Mouse (Mus musculus) heart, embryonic 14.5 days (tissue): ENCODE results near the gene Dmrta1. TPM values are rescaled to one million over a fixed set of nuclear protein-coding genes. Genes with fewer than 3 reads are reported as not detected.

Source experiments
- ATAC-seq: fragments of 200-750 bp; cut with Nextera tagmentation; 2 replicates; pipeline ENCODE4 v1.8.0; 2017; ENCODE audit warnings: low read depth, moderate TSS enrichment; ENCODE audit not compliant: insufficient number of reproducible peaks, insufficient read depth, low FRiP score
- H3K27ac ChIP-seq, 2 experiments: fragments of 200-500 bp in 1 of 2; fragments of 300-500 bp in 1 of 2; sonication (generic) in 1 of 2; replicated peaks in 1 of 2; 2 replicates each; pipeline ENCODE4 v1.5.1; 2012 to 2014; ENCODE audit warnings: low read depth in 2 of 2, low read length in 2 of 2, control low read depth in 1 of 2, mild to moderate bottlenecking in 1 of 2, mixed read lengths in 1 of 2; ENCODE audit not compliant: control insufficient read depth in 1 of 2, insufficient read depth in 1 of 2
- H3K27me3 ChIP-seq: fragments of 300-500 bp; sonication (generic); 2 replicates; pipeline ENCODE4 v1.6.1; 2014; ENCODE audit warnings: mild to moderate bottlenecking, low read length, control low read depth; ENCODE audit not compliant: control insufficient read depth, insufficient read depth
- H3K36me3 ChIP-seq: fragments of 300-500 bp; sonication (generic); 2 replicates; pipeline ENCODE4 v1.6.1; 2014; ENCODE audit warnings: mild to moderate bottlenecking, control low read depth, low read length, mixed read lengths; ENCODE audit not compliant: control insufficient read depth, insufficient read depth
- H3K4me1 ChIP-seq, 2 experiments: fragments of 200-500 bp in 1 of 2; fragments of 300-500 bp in 1 of 2; sonication (generic) in 1 of 2; 2 replicates each; pipeline ENCODE4 v1.6.1; 2012 to 2014; ENCODE audit warnings: low read length in 2 of 2, control low read depth in 1 of 2, mixed read lengths in 1 of 2; ENCODE audit not compliant: control insufficient read depth in 2 of 2, insufficient read depth in 2 of 2
- H3K4me2 ChIP-seq: fragments of 300-500 bp; sonication (generic); 2 replicates; pipeline ENCODE4 v1.6.1; 2014; ENCODE audit warnings: mild to moderate bottlenecking, low read length
- H3K4me3 ChIP-seq, 2 experiments: fragments of 200-500 bp in 1 of 2; fragments of 300-500 bp in 1 of 2; sonication (generic) in 1 of 2; 2 replicates each; pipeline ENCODE4 v1.5.1; 2012 to 2014; ENCODE audit warnings: low read length in 2 of 2, mild to moderate bottlenecking in 2 of 2, control low read depth in 1 of 2, low read depth in 1 of 2, moderate library complexity in 1 of 2; ENCODE audit not compliant: control insufficient read depth in 1 of 2, insufficient read depth in 1 of 2
- H3K9ac ChIP-seq: fragments of 300-500 bp; sonication (generic); 2 replicates; pipeline ENCODE4 v1.6.1; 2014; ENCODE audit warnings: mild to moderate bottlenecking, low read length
- H3K9me3 ChIP-seq: fragments of 300-500 bp; sonication (generic); 2 replicates; pipeline ENCODE4 v1.6.1; 2016; ENCODE audit warnings: low read length, control low read depth; ENCODE audit not compliant: control insufficient read depth
- WGBS: fragments of 180-500 bp; shearing (Covaris S2); extraction: QIAGEN DNeasy Blood & Tissue Kit; methylation state at CpG from one replicate; pipeline ENCODE4 v1.1.7; 2014; 5-methylcytosine and 5-hydroxymethylcytosine counted together
- polyA plus RNA-seq: library from polyadenylated mRNA; unstranded; fragments of >200 nt; fragmentation: Nextera tagmentation; extraction: Ambion mirVana; gene quantifications from 2 replicates; pipeline ENCODE4 v1.2.1, GENCODE M21; 2014

Gene Dmrta1
- 0.20 and 0.57 TPM in 2 replicates for polyA plus RNA-seq

DNA sequence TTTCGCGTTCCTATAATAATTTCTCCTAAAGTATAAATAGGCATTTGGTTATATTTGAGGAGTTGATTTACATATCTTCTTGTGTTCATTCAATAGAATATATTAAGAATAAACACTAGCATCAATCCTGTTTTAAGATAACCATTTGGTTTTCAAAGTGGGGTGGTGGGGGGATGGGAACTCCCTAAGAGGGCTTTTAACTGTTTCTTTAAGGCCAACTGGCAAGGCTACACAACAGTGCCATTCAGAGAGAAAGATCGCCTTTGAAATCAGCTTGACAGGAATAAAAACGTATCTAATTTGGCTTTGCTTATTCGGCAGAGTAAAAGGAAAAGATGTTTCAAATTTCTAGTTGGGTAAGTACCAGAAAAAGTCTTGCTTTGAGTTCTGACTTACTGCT, at the start of gene Dmrta1:
Dmrta1 (plus strand) TSS at position 242 of the 400 bp plus-strand sequence.
- Histone ChIP-seq H3K9me3 (no peaks in the 10 kb centered on the region), H3K4me3 (no peak within 1 kb of the TSS), H3K4me2 (no peak within 1 kb of the TSS), H3K9ac (no peak within 1 kb of the TSS), H3K27ac (no peak within 1 kb of the TSS), H3K27me3 (no peaks in the 10 kb centered on the region), H3K4me1 (no peaks in the 10 kb centered on the region), H3K36me3 (no peaks in the 10 kb centered on the region)
- ATAC-seq: no peak
- 56% methylated on average over 5 of the region's 5 CpGs for WGBS

DNA sequence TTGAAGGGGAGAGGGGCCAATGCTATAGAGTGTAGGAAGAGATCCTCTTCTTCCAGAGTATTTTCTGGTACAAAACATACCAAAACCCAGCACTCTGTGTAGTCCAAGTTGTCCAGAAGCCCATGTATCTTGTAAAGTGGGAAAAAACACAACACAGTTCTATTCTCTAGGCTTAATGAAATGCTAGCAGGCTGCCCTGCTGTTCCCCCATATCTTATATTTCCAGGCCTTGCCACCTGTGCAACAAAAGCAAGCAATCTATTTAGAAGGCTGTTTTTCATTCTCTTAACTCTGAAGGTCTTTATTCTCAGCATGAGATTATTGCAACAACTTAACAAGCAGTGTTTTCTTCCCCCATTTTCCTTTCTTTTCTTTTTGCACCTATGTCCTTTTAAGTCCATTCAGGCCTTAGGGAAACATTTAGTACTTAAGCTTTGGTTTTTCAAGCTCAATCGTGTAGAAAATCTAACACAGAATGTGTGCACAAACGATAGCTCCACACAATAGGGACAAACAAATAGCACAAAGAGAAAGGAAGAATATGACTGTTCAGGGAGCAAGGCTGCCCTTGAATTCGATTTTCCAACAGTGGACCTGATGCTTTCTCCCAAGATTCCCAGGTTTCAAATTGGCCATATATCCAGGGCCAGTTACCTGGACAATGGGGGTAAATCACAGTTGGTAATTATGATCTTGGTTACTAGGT, 48.7 kb upstream of the Dmrta1 start:
- WGBS: 66% methylated on average over 3 of the region's 3 CpGs
- no peak overlapping the region for H3K27ac ChIP-seq
- no peak for ATAC-seq

GRCm38 (mm10) chr4:89631560-89631959, 47.7 kb upstream of the Dmrta1 start:
- no peak for ATAC-seq
- H3K9me3 ChIP-seq: no peaks in the 10 kb centered on the region

More for the DNA sequence above, 48.7 kb upstream of the Dmrta1 start:
- H3K4me1 ChIP-seq: no peaks in the 10 kb centered on the region
- H3K36me3 ChIP-seq: no peaks in the 10 kb centered on the region
- no peaks in the 10 kb centered on the region for H3K27me3 ChIP-seq
- no peak overlapping the region for H3K4me2 ChIP-seq
- no peak overlapping the region for H3K9ac ChIP-seq
- H3K4me3 ChIP-seq: no peak overlapping the region
- H3K9me3 ChIP-seq: no peaks in the 10 kb centered on the region

DNA sequence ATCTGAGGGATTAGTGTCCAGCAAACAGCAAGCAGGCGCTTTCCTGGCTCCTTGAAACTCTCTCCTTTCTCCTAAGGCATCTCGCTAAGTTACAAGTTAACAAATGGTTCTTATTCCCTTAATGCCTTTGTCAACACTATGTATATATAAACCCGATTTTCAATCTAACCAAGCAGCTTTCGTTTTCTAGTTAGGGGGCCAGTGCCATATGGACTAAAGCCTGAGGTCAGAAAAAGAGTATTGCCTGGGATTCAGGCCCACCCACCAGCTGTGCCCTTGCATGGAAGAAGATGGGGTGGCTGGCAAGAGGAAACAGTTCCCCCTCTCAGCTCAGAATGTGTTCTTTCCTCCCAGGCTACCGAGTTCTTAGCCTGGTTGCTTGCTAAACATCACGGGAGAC, 40.6 kb upstream of the Dmrta1 start:
- Histone ChIP-seq H3K9ac (no peak overlapping the region), H3K4me3 (no peak overlapping the region), H3K27me3 (no peaks in the 10 kb centered on the region), H3K9me3 (no peaks in the 10 kb centered on the region), H3K27ac (no peak overlapping the region), H3K36me3 (no peaks in the 10 kb centered on the region), H3K4me2 (no peak overlapping the region), H3K4me1 (no peaks in the 10 kb centered on the region)
- WGBS: 43% methylated on average over 6 of the region's 6 CpGs
- no peak for ATAC-seq

More at GRCm38 (mm10) chr4:89631560-89631959, 47.7 kb upstream of the Dmrta1 start:
- no peak overlapping the region for H3K9ac ChIP-seq
- H3K36me3 ChIP-seq: no peaks in the 10 kb centered on the region
- no peaks in the 10 kb centered on the region for H3K27me3 ChIP-seq
- WGBS: 78% methylated on average over 6 of the region's 6 CpGs
- H3K4me2 ChIP-seq: no peak overlapping the region
- H3K4me3 ChIP-seq: no peak overlapping the region
- H3K27ac ChIP-seq: no peak overlapping the region
- no peaks in the 10 kb centered on the region for H3K4me1 ChIP-seq

DNA sequence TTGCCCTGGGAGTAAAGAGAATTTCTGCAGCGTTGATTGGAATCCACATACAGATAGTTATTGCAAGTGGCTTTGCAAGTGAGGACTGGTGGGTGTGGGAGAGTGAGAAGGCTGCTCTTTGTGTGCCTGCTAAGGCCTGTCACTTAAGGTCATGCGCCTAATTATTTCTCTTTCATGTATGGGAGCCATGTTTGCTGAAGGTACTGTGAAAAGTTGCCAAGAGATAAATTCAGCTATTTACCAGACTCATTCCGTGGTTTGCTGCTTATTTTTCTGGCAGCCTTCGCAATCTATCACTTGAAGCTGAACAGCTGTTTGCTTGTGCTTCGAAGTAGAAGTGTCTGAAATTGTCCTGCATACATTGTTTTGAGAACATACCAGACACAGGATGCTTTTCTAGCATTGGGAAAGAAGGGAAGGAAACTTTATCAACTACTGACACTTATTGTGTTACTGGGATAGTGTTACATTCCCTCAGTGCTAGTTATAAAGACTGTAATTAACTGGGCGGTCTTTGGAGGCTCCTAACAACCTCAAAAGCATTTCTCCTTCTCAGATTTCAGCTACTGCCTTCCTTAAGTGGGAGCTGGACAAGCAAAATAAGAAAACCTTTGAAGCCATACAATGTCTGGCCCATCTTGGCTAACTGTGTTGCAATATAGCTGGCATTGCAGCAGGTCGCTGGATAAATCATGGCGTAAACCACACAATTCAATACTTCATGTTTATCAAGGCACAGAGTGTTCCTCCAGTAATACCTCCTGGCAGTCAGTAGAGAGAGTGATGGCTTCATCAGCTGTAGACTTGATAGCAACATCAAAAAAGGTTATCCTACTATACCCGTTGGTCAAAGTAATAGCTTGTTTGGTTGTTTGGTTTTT, 34.8 kb upstream of the Dmrta1 start:
- Histone ChIP-seq H3K27me3 (no peaks in the 10 kb centered on the region), H3K9ac (no peak overlapping the region), H3K27ac (0 out of 4 replicates have a peak overlapping the region, but pooled peaks of 1 of the 2 experiments have one; percentile 11), H3K9me3 (no peaks in the 10 kb centered on the region), H3K4me1 (no peaks in the 10 kb centered on the region), H3K36me3 (no peaks in the 10 kb centered on the region), H3K4me2 (no peak overlapping the region), H3K4me3 (no peak overlapping the region)
- WGBS: 54% methylated on average over 9 of the region's 9 CpGs
- no peak for ATAC-seq

DNA sequence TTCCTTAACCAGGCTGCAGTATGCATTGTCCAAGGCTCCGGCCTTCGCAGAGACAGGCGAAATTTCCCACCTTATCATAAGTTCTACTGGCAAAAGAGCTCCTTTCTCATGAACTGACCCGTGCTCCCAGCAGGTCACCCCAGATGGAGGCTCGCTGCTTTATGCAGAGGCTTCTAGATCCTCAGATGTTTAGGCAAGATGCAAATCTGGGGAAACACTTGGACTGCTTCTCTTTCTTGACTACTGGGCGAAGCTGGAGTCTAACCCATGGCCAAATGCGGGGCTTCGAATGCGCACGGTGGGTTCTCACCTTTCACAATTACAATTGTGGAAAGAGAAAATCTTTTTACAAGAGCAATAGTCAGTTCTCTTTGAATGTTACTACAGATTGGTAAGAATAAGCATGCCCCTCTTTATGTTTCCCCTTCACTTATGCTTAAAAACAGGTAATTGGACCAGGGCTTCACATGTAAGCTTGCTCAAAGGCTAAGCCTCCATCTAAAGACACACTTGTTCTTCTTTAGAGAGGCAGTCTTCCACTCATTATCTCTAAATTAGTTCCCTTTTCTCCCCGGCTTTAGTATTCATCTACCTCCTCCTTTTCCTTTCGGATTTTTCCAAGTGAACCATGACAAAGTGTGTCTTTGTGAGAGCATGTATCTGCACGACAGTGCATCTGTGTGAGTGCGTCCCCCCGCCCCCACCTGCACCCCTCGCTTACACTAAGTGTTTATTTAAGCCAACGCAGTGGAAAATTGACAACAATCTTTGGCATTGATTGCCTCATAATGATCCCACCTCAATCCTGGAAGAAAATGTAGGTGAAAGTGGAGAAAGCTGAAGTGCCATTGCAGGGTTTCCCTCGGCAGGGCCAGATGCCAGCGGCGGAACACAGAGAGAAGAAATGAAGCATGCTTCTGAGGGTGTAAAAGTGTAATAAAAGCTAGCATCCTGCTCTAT, 28.6 kb upstream of the Dmrta1 start:
- Histone ChIP-seq H3K4me2 (no peak overlapping the region), H3K9ac (no peak overlapping the region), H3K36me3 (no peaks in the 10 kb centered on the region), H3K4me1 (no peaks in the 10 kb centered on the region), H3K4me3 (no peak overlapping the region), H3K27me3 (no peaks in the 10 kb centered on the region), H3K9me3 (no peaks in the 10 kb centered on the region), H3K27ac (no peak overlapping the region)
- ATAC-seq: no peak
- WGBS: 80% methylated on average over 20 of the region's 20 CpGs

DNA sequence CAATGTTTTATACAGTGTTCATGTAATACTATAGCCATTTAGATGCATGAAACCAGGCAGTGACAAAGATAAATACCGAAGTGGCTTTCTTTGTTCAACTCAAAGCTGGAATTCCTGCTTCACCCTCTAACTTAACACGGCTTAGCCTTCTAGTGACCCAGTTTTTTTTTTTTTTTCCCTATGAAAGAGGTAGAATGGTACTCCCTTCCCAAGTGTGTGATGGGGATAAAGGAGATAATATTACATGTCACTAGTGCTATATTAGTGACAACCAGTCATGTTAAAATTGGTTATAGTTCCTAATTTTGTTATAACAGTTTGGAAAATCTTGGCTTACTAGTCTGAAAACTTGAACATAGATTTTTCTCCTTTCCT, 27.9 kb upstream of the Dmrta1 start:
- Histone ChIP-seq H3K4me1 (no peaks in the 10 kb centered on the region), H3K27ac (no peak overlapping the region), H3K9me3 (no peaks in the 10 kb centered on the region), H3K36me3 (no peaks in the 10 kb centered on the region), H3K4me3 (no peak overlapping the region), H3K4me2 (no peak overlapping the region), H3K9ac (no peak overlapping the region), H3K27me3 (no peaks in the 10 kb centered on the region)
- WGBS: 62% methylated on average over 2 of the region's 2 CpGs
- no peak for ATAC-seq
